Mouse (Mus musculus) left cerebral cortex, postnatal 14 days (tissue): ENCODE results near the gene Brap. TPM values are rescaled to one million over a fixed set of nuclear protein-coding genes. Genes with fewer than 3 reads are reported as not detected.
A peak's percentile ranks its signal among the peaks of the same experiment; 100 is the strongest.
"Not testable (repeated sequence)": the region's sequence is repeated elsewhere in the genome, so short reads cannot be mapped to it uniquely, and the experiment has no call there.

Experiments
- DNase-seq, 2 experiments: peaks; one replicate each; pipeline ENCODE4 v3.0.0; 2021 to 2022; ENCODE audit warnings: low spot score in 2 of 2, mixed read lengths in 1 of 2
- intact Hi-C: fragments of 180-260 bp; cut with DNase I; formaldehyde crosslinking; loops from one replicate; pipeline ENCODE4 v1.15.1; 2025
- long read RNA-seq, 2 experiments: library from polyadenylated mRNA; stranded (forward); transcript quantifications; one replicate each; pipeline ENCODE4 v2.0.0; 2021
- total RNA-seq, 2 experiments: library from RNA; stranded (reverse); gene quantifications; 2 replicates each; pipeline ENCODE4 v1.2.3; 2021

The Brap gene
- 10 to 100 TPM; 55.0 to 59.1 TPM for total RNA-seq
- long read RNA-seq, experiment 1, full-length matches to known transcripts: 72 of 93 reads
- long read RNA-seq, experiment 1, partial matches to known transcripts: 12 of 93 reads
- long read RNA-seq, experiment 1, other reads (novel, unspliced or antisense): 9 of 93 reads
- long read RNA-seq, experiment 2, full-length matches to known transcripts: 69 of 81 reads
- long read RNA-seq, experiment 2, partial matches to known transcripts: 9 of 81 reads
- long read RNA-seq, experiment 2, other reads (novel, unspliced or antisense): 3 of 81 reads

DNA sequence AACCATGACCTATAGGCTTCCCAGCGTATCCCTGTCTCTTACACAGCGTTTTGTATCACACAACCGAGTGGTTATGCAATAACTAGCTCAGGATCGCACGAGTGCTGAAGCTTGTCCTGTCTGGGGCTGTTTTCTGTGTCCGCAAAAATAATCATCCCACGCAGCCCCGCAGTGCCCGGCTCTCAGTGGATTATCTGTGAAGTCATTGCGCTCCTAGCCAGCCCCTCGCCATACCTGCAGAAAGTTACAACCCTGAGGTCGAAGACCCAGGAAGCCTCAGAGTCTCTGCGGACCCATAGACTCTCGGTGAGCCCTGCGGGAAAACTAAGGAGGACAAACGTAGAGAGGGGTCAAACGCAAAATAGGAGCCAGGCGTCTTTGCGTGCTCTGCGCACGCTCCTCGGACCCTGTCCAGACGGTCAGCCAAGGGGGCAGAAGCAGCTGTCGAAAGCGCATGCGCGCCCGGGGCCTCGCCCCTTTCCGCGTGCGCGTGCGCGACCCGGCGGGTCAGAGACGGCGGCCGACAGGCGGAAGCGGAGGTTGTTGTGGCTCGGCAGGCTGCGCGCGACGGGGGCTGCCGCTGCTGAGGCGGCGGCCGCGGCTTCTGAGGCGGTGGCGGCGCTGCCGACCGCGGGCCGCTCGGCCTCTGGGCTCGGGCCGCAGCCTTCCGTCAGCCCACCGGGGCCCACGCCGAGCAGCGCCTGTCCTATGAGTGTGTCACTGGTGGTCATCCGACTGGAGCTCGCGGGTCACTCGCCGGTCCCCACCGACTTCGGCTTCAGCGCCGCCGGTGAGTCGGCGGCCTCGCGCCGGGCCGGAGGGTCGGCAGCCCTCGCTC is at the start of gene Brap, which contains the start of gene Acad10:
TSS of gene Brap (plus strand) at position 505 of the 838 bp plus-strand sequence.
TSS of gene Acad10 (minus strand) at position 456 of the 838 bp plus-strand sequence.
- intact Hi-C loops: no loop called here
- DNase-seq: peak; percentile 90 to 94

DNA sequence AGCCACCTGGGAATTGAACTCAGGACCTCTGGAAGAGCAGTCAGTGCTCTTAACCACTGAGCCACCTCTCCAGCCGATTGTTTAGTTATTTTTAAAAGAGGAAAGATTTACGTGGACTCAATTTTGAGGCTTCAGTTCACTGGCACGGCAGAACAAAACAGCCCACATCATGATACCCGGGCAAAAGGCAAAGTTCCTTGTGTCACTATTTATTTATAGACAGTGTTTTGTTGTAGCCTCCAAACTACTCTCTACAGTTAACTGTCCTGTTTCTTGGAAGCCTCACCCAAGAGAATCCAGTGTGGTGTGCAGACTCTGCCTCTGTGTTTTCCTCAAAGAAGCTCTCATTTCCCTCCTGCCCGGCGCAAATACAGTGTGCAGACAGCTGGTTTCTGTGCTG is 48.3 kb upstream of the Brap start:
- intact Hi-C loops: no loop called here
- no peak for DNase-seq

DNA sequence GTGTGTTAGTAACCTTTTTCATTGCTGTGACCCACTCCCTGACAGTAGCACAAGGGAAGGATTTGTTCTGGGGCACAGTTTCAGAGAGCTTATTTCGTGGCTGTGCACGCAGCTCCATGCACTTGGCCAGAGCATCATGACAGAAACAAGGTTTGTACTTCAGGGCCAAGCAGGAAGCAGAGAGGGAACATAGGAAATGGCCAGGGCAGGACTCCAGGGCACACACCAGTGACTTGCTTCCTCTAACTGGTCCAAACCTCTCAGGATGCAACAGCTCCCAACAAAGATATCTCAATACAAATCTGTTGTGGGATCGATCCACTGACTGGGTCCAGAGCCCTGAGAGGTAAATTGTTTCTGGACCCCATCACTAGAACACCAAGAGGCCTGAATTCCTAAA is 45.4 kb upstream of the Brap start:
- intact Hi-C loops, DNase-seq: not testable (repeated sequence)

DNA sequence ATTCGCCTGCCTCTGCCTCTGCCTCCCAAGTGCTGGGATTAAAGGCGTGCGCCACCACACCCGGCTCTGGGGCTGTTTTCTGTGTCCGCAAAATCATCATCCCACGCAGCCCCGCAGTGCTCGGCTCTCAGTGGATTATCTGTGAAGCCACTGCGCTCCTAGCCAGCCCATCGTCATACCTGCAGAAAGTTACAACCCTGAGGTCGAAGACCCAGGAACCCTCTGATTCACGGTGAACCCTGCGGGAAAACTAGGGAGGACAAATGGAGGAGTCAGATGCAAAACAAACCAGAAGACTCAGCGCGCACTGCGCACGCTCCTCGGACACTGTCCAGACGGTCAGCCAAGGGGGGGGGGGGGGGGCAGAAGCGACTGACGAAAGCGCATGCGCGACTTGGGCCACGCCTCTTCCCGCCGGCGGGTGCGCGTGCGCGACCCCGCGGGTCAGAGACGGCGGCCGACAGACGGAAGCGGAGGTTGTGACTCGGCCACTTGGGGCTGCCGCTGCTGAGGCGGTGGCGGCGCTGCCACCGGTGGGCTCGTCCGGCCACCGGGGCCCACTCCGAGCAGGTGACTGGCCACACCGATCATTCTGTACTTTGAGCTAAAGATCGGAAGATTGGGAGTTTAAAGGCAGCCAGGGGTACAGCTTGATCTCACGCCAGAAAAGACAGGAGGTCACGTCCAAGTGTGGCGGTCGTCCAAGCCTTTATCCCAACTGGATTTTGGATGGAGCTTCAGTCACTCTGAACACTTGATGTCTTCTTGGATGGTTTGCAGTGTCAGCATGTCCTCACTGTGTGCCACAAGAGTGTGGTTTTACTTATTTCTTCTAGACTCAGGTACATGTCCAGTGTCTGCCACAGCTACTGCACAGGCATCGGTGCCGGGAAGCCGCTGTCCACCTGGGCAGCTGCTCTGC is 41.5 kb upstream of the Brap start, which contains the start of gene Acad12:
TSS of gene Acad12 (minus strand) at position 347 of the 922 bp plus-strand sequence.
- DNase-seq: peak; percentile 55 to 77
- intact Hi-C loops: loop anchor here (1.0 kb wide), 1 partner anchor 58 kb away; no protein-coding TSS in a partner anchor

DNA sequence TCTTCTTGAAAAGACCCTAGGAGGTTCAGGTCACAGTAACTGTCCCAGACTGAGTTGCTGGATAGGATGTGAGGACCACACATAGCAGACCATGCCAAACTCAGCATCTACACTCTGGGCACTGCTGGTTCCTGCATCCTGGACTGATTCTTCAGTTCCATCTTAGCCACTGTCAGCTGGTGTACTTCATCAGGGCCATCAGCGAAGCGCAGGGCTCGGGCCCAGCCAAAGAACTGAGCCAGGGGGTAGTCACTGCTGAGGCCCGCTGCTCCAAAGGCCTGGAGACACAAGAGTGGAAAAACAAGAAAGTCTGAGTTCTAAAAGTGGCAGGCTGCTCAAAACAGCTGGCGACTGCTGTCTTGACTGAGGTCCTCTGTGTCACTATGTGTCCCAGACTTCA is 39.3 kb upstream of the Brap start:
- intact Hi-C loops: no loop called here
- DNase-seq: no peak

DNA sequence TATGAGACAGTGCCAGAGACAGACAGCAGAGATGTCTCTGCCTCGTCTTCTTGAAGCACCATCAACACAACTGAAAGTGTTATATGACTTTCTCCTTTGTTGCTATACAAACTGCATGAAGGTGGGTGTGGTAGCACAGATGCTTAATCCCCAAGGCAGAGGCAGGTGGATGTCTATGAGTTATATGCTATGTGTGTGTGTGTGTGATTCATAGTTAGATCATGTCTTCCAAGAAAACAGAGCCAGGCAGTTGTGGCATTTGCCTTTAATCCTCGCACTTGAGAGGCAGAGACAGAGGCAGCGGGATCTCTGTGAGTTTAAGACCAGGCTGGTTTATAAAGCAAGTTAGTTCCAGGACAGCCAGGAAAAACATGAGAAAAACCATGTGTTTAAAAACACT is 37.1 kb upstream of the Brap start:
- no peak for DNase-seq
- intact Hi-C loops: no loop called here

DNA sequence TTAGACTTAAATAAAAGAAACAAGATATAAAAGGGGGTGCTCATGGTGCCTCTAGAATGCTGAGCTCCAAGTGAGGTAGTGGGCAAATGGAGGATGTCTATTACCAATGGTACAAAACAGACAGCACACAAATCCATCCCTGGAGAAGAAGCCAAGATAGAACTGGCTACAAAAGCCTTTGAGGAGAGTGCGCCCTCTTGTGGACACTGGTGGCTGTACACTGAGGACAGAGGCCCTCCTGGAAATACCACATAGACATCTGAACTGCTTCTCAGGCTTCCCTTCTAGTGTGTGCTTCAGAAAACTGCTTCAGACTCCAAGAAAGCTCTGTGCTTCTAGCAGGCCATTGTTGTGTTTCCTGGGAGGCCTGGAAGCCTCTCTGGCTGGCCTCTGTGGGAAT is 32.5 kb upstream of the Brap start:
- intact Hi-C loops: no loop called here
- DNase-seq: peak; percentile 74

DNA sequence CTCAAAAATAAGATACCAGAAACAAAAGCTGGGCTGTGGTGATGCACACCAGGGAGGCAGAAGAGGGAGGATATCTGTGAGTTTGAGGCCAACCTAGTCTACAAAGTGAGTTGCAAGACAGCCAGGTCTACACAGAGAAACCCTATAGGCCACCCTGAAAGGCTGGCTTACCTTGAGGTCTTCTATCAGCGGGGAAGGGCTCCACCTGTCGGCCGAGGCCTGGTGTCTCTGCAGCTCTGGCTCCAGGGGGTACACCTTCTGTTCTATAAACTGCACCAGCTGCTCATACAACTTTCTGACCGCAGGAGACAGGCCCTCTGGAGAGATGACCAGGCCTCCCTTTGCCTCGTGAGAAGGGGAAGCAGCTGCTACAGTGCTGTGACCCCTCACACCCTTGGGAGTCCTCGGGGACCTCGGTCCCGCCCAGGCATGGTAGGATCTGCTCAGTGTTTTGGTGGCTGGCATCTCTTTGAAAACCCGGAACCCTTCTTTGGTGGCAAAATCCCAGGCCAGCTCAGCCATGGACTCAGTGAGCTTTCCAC is 29.2 kb upstream of the Brap start:
- intact Hi-C loops, DNase-seq: not testable (repeated sequence)

DNA sequence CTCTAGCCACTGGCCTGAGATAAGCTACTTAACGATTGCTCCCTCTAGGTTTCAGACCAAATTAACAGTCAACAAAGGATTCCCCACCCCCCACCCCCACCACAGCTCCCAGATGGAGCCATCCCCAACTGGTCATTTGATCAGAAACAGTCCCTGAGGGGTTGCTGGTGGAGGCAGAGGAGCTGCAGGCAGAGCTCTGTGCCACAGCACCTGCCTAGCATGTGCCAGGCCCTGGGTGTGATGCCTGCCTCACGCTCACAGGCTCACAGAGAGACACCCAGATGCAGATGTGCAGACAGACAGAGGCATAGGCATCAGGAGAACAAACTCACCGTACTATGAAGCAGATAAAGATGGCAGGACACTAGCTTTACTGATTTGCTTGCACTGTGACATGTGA is 27.6 kb upstream of the Brap start:
- intact Hi-C loops: no loop called here
- DNase-seq: no peak

DNA sequence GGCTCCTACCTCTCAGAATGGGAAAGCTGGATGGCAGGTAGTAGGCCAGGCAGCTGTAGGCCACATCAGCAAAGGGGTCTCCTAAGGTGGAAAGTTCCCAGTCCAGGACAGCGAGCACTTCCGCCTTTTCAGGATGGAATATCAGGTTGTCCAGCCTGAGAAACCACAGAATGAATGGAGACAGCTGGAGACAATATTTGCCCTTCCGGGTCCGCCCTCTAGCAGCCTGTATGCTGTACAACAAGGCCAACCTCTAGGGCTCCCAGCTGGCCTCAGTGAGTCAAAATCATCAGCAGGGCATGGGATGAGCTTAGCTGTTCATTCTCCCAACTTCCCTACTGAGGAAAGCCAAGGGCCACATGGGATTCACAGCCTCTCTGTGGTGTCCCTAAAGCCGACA is 25.7 kb upstream of the Brap start:
- no peak for DNase-seq
- intact Hi-C loops: no loop called here

DNA sequence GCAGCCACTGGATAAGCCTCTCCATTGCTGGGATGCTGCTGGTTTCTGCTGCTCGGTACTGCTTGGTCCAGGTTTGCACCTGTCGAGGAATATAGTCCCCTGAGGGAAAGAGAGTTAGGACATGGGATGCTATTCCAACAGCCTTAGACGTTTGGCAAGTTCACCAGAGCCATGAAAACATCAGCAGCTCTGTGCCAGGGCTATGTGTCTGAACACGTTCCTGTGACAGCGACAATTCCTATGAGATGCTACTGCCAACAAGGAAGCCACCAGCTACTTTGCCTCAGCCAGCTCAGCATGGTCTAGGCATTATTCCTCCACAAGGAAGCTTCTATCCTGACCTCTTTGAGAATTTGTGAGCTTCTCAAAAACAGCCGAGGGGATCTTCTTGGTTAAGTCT is 23.1 kb upstream of the Brap start:
- intact Hi-C loops: no loop called here
- no peak for DNase-seq

DNA sequence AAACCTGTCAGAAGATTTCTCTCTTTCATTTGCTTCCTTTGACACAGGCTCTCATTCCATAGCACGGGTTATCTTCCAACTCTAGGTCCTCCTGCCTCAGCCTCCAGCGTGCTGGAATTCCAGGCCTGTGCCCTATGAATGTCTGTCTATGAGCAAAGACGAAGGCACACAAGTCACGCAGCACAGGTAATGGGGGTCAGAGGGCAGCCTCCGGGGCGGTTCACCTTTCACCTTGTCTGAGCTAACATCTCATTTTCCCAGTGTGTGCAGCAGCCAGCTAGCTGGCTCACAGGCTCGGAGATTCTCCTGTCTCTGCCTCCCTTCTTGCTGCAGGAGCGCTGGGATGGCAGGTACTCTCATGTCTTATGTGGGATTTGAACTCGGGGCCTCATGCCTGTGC is 20.8 kb upstream of the Brap start:
- intact Hi-C loops: no loop called here
- no peak for DNase-seq

DNA sequence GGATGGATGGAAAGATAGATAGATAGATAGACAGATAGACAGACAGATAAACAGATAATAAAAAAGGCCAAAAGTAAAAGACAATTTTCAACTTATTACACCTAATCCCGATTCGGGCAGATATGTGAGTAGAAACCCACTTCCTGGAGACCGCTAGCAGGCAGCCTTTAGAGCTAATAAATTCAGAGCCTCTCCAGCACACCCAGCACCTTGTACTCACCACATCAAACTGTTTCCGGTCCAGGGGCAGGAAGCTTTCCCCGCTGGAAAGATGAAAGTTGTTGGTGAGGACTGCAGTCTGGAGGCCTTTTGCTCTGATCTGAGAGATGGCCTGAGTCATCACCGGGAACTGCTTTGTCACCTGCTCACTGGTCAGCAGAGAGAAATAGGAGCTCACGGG is 11.2 kb upstream of the Brap start:
- no peak for DNase-seq
- intact Hi-C loops: no loop called here

DNA sequence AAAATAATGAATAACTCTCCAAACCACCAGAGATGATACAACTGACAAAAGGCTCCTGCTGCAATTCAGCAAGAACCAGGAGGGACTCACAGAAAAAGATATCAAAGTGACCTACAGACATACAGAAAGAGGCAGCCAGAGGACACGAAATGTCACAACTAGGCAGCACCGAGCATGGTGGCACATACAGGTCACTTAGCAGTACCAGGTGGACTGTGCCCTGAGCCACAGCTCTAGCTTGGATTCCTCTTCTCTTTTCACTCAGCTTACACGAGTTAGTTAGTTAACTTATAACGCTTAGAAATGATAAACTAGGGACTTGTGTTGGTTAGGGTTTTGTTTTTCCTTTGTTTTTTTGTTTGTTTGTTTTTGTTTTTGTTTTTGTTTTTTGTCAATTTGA is 5.8 kb upstream of the Brap start:
- intact Hi-C loops: no loop called here
- no peak for DNase-seq

DNA sequence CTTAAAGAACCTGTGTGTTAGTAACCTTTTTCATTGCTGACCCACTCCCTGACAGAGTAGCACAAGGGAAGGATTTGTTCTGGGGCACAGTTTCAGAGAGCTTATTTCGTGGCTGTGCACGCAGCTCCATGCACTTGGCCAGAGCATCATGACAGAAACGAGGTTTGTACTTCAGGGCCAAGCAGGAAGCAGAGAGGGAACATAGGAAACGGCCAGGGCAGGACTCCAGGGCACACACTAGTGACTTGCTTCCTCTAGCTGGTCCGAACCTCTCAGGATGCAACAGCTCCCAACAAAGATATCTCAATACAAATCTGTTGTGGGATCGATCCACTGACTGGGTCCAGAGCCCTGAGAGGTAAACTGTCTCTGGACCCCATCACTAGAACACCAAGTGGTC is 3.5 kb upstream of the Brap start:
- intact Hi-C loops, DNase-seq: not testable (repeated sequence)

DNA sequence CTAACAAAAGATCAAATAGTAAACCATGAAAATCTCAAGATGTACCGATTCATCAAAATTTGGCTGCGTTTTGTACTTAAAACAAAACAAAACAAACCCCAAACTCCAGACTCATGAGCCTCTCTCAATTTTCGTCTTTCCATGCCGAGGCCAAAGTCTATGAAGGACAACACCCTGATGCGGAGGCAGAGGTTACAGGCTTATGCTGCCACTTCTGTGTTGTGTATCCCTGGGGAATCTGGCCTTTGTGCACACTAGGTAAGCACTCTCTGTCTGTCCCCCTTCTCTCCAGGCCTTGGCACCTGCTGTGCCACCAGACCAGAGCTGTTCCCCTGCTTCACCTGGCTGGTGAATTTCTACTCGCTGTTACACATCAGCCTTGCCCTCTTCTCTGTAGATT is 2.7 kb upstream of the Brap start:
- DNase-seq, intact Hi-C loops: not testable (repeated sequence)

DNA sequence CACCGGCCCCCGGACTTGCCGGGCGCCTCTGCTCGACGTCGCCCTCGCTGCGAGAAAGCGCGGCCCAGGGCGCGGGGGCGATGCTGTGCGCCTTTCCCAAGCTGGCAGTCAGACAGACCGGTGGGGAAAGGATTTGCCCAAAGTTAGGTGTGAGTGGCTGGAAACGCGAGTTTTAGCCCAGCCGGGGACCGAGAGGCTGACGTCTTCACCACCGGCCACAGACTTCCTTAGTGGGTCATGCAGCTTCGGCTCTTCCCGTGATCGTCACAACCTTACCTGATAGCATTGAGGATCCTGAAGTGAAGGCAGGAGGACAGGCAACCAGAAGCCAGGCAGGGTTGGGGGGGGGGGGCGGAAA is 513 bp downstream of the Brap start:
- DNase-seq: peak; percentile 25 to 35
- intact Hi-C loops: no loop called here

DNA sequence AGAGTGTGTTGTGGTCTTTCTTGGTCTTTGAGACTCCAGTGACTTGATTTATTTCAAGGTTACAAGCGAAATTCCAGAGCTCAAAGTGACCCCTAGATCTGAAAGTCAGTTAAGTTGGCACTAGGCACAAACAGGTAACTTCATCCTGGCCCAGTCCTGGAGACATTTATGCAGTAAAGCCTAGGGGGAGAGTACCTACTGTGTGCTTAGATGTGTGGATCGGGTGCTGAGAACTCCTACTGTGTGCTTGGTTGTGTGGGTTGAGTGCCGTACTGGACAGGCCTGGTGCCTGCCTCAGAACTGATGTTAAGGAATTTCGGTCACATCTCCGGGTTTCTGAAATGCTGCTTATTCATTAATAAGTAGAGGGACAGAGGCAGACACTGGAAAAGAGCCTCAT is 1.1 kb downstream of the Brap start:
- DNase-seq: no peak
- intact Hi-C loops: no loop called here

DNA sequence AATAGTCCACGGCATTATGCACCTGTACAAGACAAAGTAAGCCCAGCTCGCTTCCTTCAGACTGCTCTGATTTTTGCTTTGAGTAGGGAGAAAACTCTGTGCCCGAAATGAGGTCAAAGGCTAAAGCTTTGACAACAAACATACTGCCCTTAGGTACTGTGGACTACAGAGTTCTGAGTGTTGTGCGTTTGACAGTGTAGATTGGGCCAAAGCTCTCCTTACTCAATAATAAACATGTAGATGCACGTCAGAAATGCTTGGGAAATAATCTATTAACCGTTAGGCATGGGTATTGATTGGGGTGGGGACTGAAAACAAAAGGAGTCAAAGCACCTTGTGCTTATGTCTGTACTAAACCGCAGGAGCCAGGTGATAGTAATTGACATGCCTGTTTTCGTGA is 3.1 kb downstream of the Brap start:
- DNase-seq: no peak
- intact Hi-C loops: no loop called here

DNA sequence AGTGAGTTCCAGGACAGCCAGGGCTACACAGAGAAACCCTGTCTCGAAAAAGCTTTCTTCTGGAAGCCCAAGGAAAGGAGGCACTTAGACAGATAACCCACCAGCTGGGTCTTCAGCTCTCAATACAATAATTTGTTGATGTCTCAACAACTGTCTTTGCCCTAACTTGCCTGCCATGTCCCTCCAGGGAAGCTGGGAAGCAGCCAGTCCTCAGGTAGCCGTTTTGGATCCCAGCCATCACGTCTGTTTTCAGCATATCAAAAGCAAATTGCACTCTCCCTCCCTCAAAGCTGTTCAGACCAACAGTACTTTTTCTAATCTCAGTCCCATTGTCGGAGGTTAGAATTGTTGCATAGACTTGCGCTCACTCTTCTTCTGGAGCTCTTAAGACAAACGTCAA is 3.7 kb downstream of the Brap start:
- intact Hi-C loops: no loop called here
- no peak for DNase-seq
